Mouse (Mus musculus): Measurements from ENCODE around the gene Agpat2. TPM values are rescaled to one million over a fixed set of nuclear protein-coding genes. Genes with fewer than 3 reads are reported as not detected.

Gene Agpat2
- polyA plus RNA-seq (2016; fragmentation: Nextera tagmentation; extraction: Ambion mirVana), result 26.7 and 28.7 TPM in 2 replicates

DNA sequence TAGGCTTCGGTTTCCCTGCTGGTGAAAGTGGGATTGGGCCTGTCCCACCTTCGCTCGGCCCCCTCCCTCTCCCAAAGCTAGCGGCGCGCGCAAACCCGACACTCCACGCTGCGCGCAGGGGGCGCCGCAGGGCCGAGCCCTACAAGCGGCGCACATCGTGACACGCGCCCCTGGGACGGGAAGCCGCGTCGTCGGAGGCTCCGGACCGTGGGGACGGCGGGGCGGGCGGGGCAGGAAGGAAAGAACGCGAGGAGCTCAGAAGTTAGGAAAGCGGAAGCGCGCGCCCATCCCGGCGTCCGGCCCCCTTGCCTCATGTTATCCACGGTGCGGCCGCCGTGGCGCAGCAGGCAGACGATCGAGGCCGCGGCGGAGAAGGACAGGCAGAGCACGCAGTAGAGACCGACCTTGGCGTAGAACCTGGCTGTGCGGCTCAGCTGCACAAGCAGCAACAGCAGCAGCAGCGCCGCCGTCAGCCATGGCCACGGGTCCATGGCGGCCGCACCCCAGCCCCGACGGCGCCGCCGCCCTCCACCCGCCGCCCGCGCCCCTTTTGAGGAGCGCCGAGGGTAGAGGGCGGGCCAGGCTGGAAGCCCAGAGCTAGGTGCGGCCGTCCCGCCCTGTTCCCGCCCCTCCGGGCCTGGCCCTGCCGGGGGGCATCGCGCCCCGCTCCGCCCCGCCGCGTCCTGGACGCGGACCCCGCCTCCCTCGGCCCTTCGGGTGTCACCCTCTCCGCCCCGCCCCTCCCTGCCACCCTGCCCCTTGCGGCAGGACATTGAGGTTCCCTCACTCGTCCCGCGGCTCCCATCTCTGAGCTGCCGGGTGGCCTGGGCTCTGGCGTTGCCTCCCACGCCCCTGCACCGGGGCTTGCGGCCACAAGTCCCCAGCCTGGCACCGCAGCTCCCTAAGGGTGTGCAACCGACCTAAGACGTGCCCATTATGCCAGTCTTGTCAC, at the start of gene Agpat2:
Agpat2 (minus strand) TSS at position 698 of the 952 bp plus-strand sequence.
- no peaks in the 10 kb centered on the region for H3K36me3 ChIP-seq
- H3K9me3 ChIP-seq (replicated peaks), result no peaks in the 10 kb centered on the region
- H3K27me3 ChIP-seq (replicated peaks), result peaks cover 47% of the 10 kb centered on the region
- H3K4me3 ChIP-seq, result peak within 1 kb of the TSS; percentile 63
- H3K27ac ChIP-seq, result peak within 1 kb of the TSS; percentile 72
- WGBS (ENCODE audit: insufficient replicate concordance), result under 1% methylated on average over 84 of the region's 103 CpGs
- peak within 1 kb of the TSS; percentile 90 for H3K4me2 ChIP-seq
- H3K9ac ChIP-seq, result peak within 1 kb of the TSS; percentile 71
- ATAC-seq, result peak; percentile 77
- peaks cover 64% of the 10 kb centered on the region for H3K4me1 ChIP-seq

DNA sequence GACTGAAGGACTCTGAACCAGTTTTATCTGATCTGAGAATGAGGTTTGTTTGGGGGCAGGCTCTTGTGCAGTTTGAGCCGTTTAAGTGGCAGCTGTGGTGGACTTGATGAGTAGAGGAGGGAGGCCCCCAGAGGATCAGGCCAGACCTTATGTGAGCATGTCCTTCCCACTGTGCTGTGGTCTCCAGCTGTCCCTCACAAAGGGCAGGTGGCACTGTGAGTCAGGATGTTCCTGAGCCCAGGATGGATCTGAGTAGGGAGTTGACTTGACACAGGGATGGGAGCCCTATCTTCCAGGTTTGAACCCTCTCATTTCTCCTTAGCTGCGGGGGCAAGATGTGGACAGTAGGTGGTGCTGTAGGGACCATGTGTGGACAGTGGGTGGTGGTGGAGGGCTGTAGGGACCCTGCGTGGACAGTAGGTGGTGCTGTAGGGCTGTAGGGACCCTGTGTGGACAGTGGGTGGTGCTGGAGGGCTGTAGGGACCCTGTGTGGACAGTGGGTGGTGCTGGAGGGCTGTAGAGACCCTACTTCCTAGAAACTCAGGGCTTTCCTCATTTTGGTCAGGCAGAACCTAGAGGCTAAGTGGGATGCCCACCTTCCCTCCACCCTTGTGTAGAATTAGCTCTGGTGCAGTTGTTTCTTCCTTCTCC, 42.6 kb upstream of the Agpat2 start:
- Histone ChIP-seq H3K27me3 (replicated peaks) (0 out of 2 replicates have a peak, but pooled peaks cover 6% of the 10 kb centered on the region), H3K4me1 (peaks cover 8% of the 10 kb centered on the region; the same call in 1 of the 2 replicates), H3K4me3 (no peak overlapping the region), H3K27ac (no peak overlapping the region), H3K9me3 (replicated peaks) (no peaks in the 10 kb centered on the region), H3K4me2 (no peak overlapping the region), H3K36me3 (no peaks in the 10 kb centered on the region), H3K9ac (no peak overlapping the region)
- ATAC-seq, result peak; percentile 86
- WGBS (ENCODE audit: insufficient replicate concordance), result 14% methylated on average over 3 of the region's 3 CpGs

DNA sequence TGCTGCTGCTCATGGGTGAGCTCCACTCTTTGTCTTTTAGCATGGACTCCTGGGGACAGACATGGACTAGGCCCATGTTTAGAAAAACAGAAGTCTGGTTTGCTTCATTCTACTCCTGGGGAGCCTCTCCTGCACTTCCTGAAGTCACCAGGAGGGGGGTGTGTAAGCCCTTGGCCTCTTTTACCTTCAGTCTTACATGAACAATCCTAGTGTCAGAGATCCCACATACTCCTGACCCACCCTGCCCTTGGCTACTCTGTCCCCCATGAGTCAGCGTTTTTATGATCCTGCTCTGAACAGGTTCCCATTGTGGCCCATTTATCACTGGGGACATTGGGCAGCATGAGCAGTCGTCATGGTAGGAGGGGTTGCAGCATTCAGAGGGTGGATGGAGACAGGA, 39.7 kb upstream of the Agpat2 start:
- Histone ChIP-seq H3K27me3 (replicated peaks) (0 out of 2 replicates have a peak, but pooled peaks cover 6% of the 10 kb centered on the region), H3K4me3 (no peak overlapping the region), H3K9me3 (replicated peaks) (no peaks in the 10 kb centered on the region), H3K36me3 (peaks cover 2% of the 10 kb centered on the region; the same call in 1 of the 2 replicates), H3K4me1 (peaks cover 27% of the 10 kb centered on the region), H3K4me2 (no peak overlapping the region), H3K9ac (no peak overlapping the region), H3K27ac (no peak overlapping the region)
- WGBS (ENCODE audit: insufficient replicate concordance), result 43% methylated on average over 2 of the region's 2 CpGs
- no peak for ATAC-seq

DNA sequence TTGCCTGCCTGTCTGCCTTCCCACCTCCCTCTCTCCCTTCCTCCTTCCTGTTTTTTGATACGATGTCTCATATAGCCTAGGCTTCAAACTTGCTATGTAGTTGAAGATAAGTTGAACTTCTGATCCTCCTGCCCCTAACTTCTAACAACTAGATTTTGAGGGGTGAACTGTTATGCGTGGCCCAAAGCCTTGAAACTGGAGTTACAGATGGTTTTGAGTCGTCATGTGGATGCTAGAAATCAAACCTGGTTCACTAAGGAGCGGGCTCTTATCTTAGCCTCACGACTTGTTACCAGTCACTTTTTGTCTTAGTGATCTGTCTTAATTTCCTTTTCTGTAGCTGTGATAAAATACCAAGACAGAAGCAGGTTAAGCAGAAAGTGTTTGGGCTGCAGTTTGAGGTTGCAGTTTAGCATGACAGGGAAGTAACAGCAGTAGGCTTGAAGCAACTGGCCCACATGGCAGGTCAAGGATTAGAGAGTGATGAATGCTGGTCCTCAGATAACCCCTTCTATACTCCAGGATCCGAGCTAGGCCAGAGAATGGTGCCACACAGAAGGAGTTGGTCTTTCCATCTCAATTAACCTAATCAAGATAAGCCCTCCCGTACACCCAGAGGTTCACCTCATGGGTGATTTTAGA, 36.9 kb upstream of the Agpat2 start:
- 34% methylated on average over 7 of the region's 7 CpGs for WGBS (ENCODE audit: insufficient replicate concordance)
- no peaks in the 10 kb centered on the region for H3K9me3 ChIP-seq (replicated peaks)
- H3K27me3 ChIP-seq (replicated peaks), result no peaks in the 10 kb centered on the region
- peak overlapping the region; percentile 57; the same call in 1 of the 2 replicates for H3K9ac ChIP-seq
- H3K36me3 ChIP-seq, result peaks cover 30% of the 10 kb centered on the region
- no peak for ATAC-seq
- H3K4me1 ChIP-seq, result peaks cover 50% of the 10 kb centered on the region
- peak overlapping the region; percentile 48 for H3K27ac ChIP-seq
- no peak overlapping the region for H3K4me2 ChIP-seq
- H3K4me3 ChIP-seq, result no peak overlapping the region

DNA sequence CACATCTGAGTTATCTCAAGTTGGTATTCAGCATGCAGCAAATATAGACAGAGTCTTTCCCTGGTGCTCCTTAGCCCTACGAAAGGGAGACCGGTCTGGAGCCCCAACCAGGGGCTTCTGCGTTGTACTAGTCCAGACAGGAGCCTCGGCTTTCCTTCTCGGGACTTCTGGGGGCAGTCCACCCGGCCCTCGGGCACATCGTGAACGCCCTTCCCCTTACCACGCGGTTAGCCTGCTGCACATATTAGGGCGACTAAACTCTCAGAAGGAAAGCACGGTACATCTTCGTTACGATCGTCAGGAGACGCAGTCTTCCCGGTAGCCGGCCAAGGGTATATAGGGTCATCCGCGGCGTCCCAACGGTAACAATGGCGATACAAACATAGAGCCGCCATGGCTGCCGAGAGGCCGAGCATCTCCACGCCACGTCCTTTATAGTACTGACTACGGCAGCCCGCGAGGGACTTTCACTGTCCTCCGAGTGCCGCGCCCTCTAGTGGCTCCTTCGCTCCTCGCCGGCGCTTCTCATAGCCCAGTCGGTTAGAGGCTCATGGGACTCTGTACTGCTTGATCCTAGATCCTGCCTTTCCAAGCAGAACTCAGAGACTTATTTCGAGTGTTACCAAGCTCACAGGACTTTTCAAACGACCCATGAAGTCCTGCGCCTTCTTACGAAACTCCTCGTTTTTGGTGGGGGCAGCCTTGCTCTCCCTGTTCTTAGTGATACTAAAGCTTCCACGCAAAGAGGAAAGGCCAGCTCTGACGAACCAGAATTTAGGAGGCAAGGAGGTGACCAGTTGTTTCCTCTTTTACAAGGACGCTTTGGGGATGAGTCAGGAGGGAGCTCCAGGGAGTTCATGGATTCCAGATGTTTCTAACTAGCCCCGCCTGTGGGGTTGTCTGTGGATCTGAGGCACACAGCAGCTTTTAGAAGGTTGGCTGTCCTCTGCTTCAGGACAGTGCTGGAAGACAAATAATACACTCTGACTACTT, 35.9 kb upstream of the Agpat2 start:
- peak overlapping the region; percentile 73 for H3K27ac ChIP-seq
- H3K27me3 ChIP-seq (replicated peaks), result no peaks in the 10 kb centered on the region
- H3K4me2 ChIP-seq, result peak overlapping the region; percentile 72
- H3K4me3 ChIP-seq, result peak overlapping the region; percentile 66
- H3K9me3 ChIP-seq (replicated peaks), result no peaks in the 10 kb centered on the region
- H3K36me3 ChIP-seq, result peaks cover 40% of the 10 kb centered on the region
- 3% methylated on average over 49 of the region's 49 CpGs for WGBS (ENCODE audit: insufficient replicate concordance)
- peak; percentile 71 for ATAC-seq
- H3K9ac ChIP-seq, result peak overlapping the region; percentile 77
- peaks cover 52% of the 10 kb centered on the region for H3K4me1 ChIP-seq

DNA sequence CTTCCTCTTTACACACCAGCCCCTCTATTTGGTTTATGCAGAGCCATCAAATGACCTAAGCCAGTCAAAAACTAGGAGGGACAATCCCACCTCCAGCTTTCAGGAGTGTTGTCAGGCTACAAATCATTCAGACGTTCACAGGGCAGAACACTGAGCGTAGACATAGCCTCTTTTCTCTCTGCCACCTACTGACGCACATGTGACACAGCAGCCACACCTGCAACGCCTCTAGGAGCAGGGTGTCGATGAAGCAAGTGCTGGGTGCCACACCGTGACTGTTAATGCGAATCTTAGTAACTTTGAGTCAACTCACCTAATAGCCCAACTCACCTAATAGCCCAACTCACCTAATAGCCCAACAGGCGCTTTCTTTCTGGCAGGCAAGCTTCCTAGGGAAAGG, 34.9 kb upstream of the Agpat2 start:
- 4% methylated on average over 8 of the region's 8 CpGs for WGBS (ENCODE audit: insufficient replicate concordance)

DNA sequence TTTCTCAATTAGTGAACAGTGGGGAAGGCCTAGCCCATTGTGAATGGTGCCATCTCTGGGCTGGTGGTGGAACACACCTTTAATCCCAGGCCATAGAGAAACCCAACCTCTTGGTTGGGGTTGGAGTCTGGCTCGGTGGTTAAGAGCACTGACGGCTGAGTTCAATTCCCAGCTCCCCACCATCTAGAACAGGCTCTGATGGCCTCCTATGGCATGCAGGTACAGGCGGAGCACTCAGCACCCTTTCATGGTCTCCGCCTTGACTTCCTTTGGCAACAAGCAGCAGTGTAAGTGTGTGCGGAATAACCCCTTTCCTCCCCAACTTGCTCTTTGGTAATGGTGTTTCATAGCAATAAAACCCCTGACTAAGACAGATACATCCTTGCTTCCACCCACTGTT, 34.4 kb upstream of the Agpat2 start:
- Histone ChIP-seq H3K27me3 (replicated peaks) (no peaks in the 10 kb centered on the region), H3K36me3 (peaks cover 47% of the 10 kb centered on the region), H3K4me1 (peaks cover 44% of the 10 kb centered on the region), H3K4me2 (peak overlapping the region; percentile 72), H3K9ac (peak overlapping the region; percentile 77), H3K4me3 (peak overlapping the region; percentile 66), H3K9me3 (replicated peaks) (no peaks in the 10 kb centered on the region), H3K27ac (peak overlapping the region; percentile 73)
- ATAC-seq, result no peak
- WGBS (ENCODE audit: insufficient replicate concordance), result 40% methylated on average over 5 of the region's 5 CpGs

More for the DNA sequence above, 34.9 kb upstream of the Agpat2 start:
- Histone ChIP-seq H3K9me3 (replicated peaks) (no peaks in the 10 kb centered on the region), H3K4me1 (peaks cover 46% of the 10 kb centered on the region), H3K27ac (peak overlapping the region; percentile 73), H3K4me2 (peak overlapping the region; percentile 72), H3K27me3 (replicated peaks) (no peaks in the 10 kb centered on the region), H3K9ac (peak overlapping the region; percentile 77), H3K36me3 (peaks cover 47% of the 10 kb centered on the region), H3K4me3 (peak overlapping the region; percentile 66)
- ATAC-seq, result peak; percentile 48

DNA sequence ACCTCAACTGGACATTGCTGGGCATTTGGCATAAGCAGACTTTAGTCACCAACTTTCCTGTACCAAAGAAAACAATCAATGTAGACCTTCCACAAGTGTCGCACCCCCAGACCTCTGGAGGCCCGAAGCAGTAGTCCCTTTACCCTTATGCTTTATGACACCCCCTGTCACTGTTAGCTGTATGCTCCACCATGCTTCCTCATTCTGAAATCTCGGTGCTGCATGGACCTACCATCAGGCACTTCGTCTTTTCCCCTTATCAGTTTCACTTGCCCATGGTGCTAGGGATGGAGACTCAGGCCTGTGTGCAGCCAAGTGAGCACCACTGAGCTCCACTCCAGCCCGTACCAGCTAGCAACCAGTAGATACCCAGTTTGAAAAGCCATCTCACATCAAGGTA, 33.8 kb upstream of the Agpat2 start:
- 49% methylated on average over 5 of the region's 5 CpGs for WGBS (ENCODE audit: insufficient replicate concordance)
- H3K4me1 ChIP-seq, result peaks cover 44% of the 10 kb centered on the region
- peak overlapping the region; percentile 66 for H3K4me3 ChIP-seq
- peak overlapping the region; percentile 73; the same call in 1 of the 2 replicates for H3K27ac ChIP-seq
- peak overlapping the region; percentile 77 for H3K9ac ChIP-seq
- peak overlapping the region; percentile 72 for H3K4me2 ChIP-seq
- H3K9me3 ChIP-seq (replicated peaks), result no peaks in the 10 kb centered on the region
- peaks cover 47% of the 10 kb centered on the region for H3K36me3 ChIP-seq
- no peaks in the 10 kb centered on the region for H3K27me3 ChIP-seq (replicated peaks)
- ATAC-seq, result no peak

DNA sequence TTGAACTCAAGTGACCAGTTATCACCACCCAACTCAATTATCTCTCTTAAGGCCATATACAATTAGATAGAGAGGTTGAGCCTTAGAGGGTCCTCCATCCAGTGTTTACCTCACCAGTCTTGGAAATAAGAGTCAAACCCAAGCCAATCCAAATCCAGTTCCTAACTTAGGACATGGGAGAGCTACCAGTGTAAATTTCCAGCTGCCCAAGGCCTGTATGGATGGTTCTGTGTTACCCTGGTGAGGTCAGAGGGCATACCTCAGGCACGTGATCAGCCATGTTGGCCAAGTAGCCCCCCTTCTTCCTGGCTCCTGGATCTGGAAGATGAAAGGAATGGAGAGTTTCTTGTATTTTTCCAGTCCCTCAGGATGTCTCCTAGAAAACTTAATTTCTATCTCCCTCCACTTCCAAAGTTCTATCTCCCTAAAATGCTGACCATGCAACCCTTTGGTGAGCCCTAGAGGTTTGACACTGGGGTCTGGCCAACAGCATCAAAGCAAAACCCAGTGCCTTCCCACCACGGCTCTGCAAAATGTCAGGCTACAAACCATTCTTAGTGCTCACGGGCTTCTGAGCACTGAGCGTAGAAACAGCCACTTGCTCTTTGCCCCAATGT, 33.2 kb upstream of the Agpat2 start:
- ATAC-seq, result no peak
- peaks cover 44% of the 10 kb centered on the region for H3K4me1 ChIP-seq
- peaks cover 47% of the 10 kb centered on the region for H3K36me3 ChIP-seq
- H3K27me3 ChIP-seq (replicated peaks), result no peaks in the 10 kb centered on the region
- H3K4me3 ChIP-seq, result peak overlapping the region; percentile 66; the same call in 1 of the 2 replicates
- peak overlapping the region; percentile 72 for H3K4me2 ChIP-seq
- 76% methylated on average over 4 of the region's 4 CpGs for WGBS (ENCODE audit: insufficient replicate concordance)
- no peaks in the 10 kb centered on the region for H3K9me3 ChIP-seq (replicated peaks)
- 0 out of 2 replicates have a peak overlapping the region, but pooled peaks have one; percentile 77 for H3K9ac ChIP-seq
- peak overlapping the region; percentile 73; the same call in 1 of the 2 replicates for H3K27ac ChIP-seq

DNA sequence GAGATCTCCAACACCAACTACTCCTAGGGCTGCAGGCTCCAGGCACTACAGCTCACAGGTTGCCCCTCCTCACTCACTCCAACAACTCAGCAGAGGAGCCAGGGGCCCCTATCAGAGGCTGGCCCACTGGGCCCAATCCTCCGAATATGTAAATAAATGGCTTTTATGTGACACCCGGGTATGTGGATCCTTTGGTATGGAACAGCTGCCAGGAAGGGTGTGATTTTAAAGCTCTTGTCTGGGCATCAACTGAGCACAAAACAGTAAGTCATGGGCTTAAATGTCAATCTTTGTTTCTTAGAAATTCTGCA, 32.1 kb upstream of the Agpat2 start:
- Histone ChIP-seq H3K4me2 (no peak overlapping the region), H3K36me3 (peaks cover 47% of the 10 kb centered on the region)
- WGBS (ENCODE audit: insufficient replicate concordance), result 37% methylated on average over 2 of the region's 2 CpGs

More for the DNA sequence above, 32.1 kb upstream of the Agpat2 start:
- H3K9me3 ChIP-seq (replicated peaks), result no peaks in the 10 kb centered on the region
- no peak for ATAC-seq
- H3K27me3 ChIP-seq (replicated peaks), result no peaks in the 10 kb centered on the region
- H3K27ac ChIP-seq, result no peak overlapping the region
- no peak overlapping the region for H3K4me3 ChIP-seq
- H3K4me1 ChIP-seq, result peaks cover 39% of the 10 kb centered on the region
- no peak overlapping the region for H3K9ac ChIP-seq
